In the genomic region with DNA sequence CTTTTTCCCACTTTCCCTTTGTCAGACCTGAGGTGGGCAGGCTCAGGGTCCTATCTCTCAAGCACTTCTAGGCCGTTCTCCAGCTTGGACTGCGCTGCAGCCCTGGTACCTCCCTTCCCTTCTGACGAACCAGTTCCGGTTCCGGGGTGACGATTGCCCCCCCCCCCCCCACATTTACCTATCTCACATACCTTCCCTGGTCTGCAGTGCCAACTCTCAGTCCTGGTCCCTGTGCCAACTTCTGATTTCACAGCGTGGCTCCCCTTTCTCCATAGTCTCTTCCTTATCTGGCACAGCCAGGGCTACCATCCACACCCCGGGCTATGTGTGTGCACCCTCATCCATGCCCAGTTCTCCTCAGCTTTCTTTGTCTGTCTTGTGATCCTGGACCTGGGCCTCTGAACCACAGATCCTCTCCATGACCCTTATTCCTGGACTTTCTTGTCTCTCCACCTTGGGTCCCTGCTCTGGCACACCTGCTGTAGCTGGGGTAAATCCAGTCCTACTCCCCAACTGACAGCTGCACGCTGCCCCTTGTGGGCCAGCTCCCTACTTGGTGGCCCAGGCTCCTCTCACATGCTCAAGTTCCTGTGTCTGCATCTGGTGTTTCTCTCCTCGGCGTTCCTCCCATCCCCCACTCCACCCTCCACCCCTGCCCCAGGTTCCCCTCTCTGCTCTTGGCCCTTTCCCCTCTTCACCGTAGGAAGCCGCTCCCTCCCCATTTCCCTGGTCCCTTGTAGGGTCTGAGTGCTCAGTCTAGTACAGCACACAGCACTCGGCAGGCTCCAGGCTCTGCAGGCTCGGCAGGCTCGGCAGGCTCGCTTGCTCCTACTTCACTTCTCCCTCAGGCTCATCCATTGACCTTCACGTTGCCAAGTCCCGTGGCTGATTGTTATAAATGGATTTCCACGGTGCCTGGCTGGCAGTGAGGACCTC, we compare ENCODE assay signal across 8 mouse cellular contexts. TPM values are rescaled to one million over a fixed set of nuclear protein-coding genes. Genes with fewer than 3 reads are reported as not detected.
DNase-seq lines count a peak whose midpoint lies in the region; ATAC-seq lines count a peak whose summit lies in the region.

No protein-coding gene starts in this region.

- H3K4me2 ChIP-seq in lung, embryonic 16.5 days (ENCODE audit: low read depth, low read length): no peak overlapping the region
- H3K4me2 ChIP-seq in heart, embryonic 16.5 days (ENCODE audit: low read depth, low read length): peak overlapping the region; percentile 27
- peak overlapping the region; percentile 55 for H3K4me2 ChIP-seq in liver, embryonic 11.5 days
- H3K4me2 ChIP-seq in neural tube, embryonic 12.5 days (replicated peaks): peak overlapping the region; percentile 40

- 21% methylated on average over 18 of the region's 20 CpGs for WGBS in lung, embryonic 16.5 days
- 16% methylated on average over 20 of the region's 20 CpGs for WGBS in heart, embryonic 16.5 days
- WGBS in liver, embryonic 11.5 days: 21% methylated on average over 19 of the region's 20 CpGs
- WGBS in neural tube, embryonic 12.5 days: 26% methylated on average over 20 of the region's 20 CpGs

- H3K9me3 ChIP-seq in lung, embryonic 16.5 days (ENCODE audit: control insufficient read depth, low read length): no peaks in the 10 kb centered on the region
- H3K9me3 ChIP-seq in heart, embryonic 16.5 days (replicated peaks; ENCODE audit: control insufficient read depth, low read length): no peaks in the 10 kb centered on the region
- no peaks in the 10 kb centered on the region for H3K9me3 ChIP-seq in liver, embryonic 11.5 days (ENCODE audit: control insufficient read depth, low read length)
- no peaks in the 10 kb centered on the region for H3K9me3 ChIP-seq in neural tube, embryonic 12.5 days

- peaks cover 14% of the 10 kb centered on the region for H3K27me3 ChIP-seq in lung, embryonic 16.5 days (ENCODE audit: control insufficient read depth, insufficient read depth, low read depth, low read length)
- H3K27me3 ChIP-seq in heart, embryonic 16.5 days (ENCODE audit: control insufficient read depth, insufficient read depth, low read length): peaks cover 3% of the 10 kb centered on the region; the same call in 1 of the 2 replicates
- peaks cover 8% of the 10 kb centered on the region for H3K27me3 ChIP-seq in liver, embryonic 11.5 days (replicated peaks; ENCODE audit: control insufficient read depth, insufficient read depth, low read length)
- H3K27me3 ChIP-seq in neural tube, embryonic 12.5 days (replicated peaks): peaks cover 20% of the 10 kb centered on the region

- no peak for DNase-seq in lung, adult 18-20 months
- peak; percentile 58 for DNase-seq in c-Kit-negative CD71-positive TER-119-positive erythroid progenitor cells, embryonic 14.5 days (ENCODE audit: low read depth, low spot score)
- no peak for DNase-seq in liver, embryonic 11.5 days (ENCODE audit: low spot score)
- no peak for DNase-seq in frontal cortex, postnatal 36 days (ENCODE audit: low spot score in 2 of 2)
- DNase-seq in left cerebral cortex, adult 8-10 months (ENCODE audit: low spot score in 2 of 2): no peak

- no peak overlapping the region for H3K27ac ChIP-seq in lung, embryonic 16.5 days (ENCODE audit: low read length)
- H3K27ac ChIP-seq in heart, embryonic 16.5 days (ENCODE audit: low read length): peak overlapping the region; percentile 21; the same call in 1 of the 2 replicates
- H3K27ac ChIP-seq in liver, embryonic 11.5 days (ENCODE audit: low read depth, low read length): peak overlapping the region; percentile 88
- no peak overlapping the region for H3K27ac ChIP-seq in neural tube, embryonic 12.5 days

- H3K4me1 ChIP-seq in lung, embryonic 16.5 days (replicated peaks; ENCODE audit: control insufficient read depth, insufficient read depth, low read length): peaks cover 3% of the 10 kb centered on the region; the same call in 1 of the 2 replicates
- peaks cover 28% of the 10 kb centered on the region for H3K4me1 ChIP-seq in heart, embryonic 16.5 days (ENCODE audit: control insufficient read depth, insufficient read depth, low read length)
- peaks cover 43% of the 10 kb centered on the region for H3K4me1 ChIP-seq in liver, embryonic 11.5 days (replicated peaks; ENCODE audit: control insufficient read depth, insufficient read depth, low read length)
- peaks cover 23% of the 10 kb centered on the region for H3K4me1 ChIP-seq in neural tube, embryonic 12.5 days

- peak; percentile 63 for ATAC-seq in lung, embryonic 16.5 days (ENCODE audit: low read depth)
- ATAC-seq in heart, embryonic 16.5 days (replicated peaks; ENCODE audit: extremely low read depth, insufficient read depth, low FRiP score): peak; percentile 74
- peak; percentile 74 for ATAC-seq in liver, embryonic 11.5 days (replicated peaks; ENCODE audit: low FRiP score)
- no peak for ATAC-seq in neural tube, embryonic 12.5 days (ENCODE audit: low FRiP score, low read depth)

- H3K4me3 ChIP-seq in lung, embryonic 16.5 days (ENCODE audit: low read length): no peak overlapping the region
- H3K4me3 ChIP-seq in heart, embryonic 16.5 days (ENCODE audit: low read length): no peak overlapping the region
- H3K4me3 ChIP-seq in liver, embryonic 11.5 days (ENCODE audit: low read depth, low read length): peak overlapping the region; percentile 11; the same call in 1 of the 2 replicates
- no peak overlapping the region for H3K4me3 ChIP-seq in neural tube, embryonic 12.5 days

- peak overlapping the region; percentile 32; the same call in 1 of the 2 replicates for H3K9ac ChIP-seq in lung, embryonic 16.5 days (ENCODE audit: low read length)
- H3K9ac ChIP-seq in heart, embryonic 16.5 days (ENCODE audit: low read length): peak overlapping the region; percentile 50
- peak overlapping the region; percentile 58 for H3K9ac ChIP-seq in liver, embryonic 11.5 days (ENCODE audit: low read depth, low read length)
- H3K9ac ChIP-seq in neural tube, embryonic 12.5 days: peak overlapping the region; percentile 38; the same call in 1 of the 2 replicates

- H3K36me3 ChIP-seq in lung, embryonic 16.5 days (ENCODE audit: control insufficient read depth, insufficient read depth, low read length): no peaks in the 10 kb centered on the region
- no peaks in the 10 kb centered on the region for H3K36me3 ChIP-seq in heart, embryonic 16.5 days (ENCODE audit: control insufficient read depth, insufficient read depth)
- no peaks in the 10 kb centered on the region for H3K36me3 ChIP-seq in liver, embryonic 11.5 days (ENCODE audit: control insufficient read depth, insufficient read depth, low read length)
- no peaks in the 10 kb centered on the region for H3K36me3 ChIP-seq in neural tube, embryonic 12.5 days

RNA-seq across cellular contexts. Expression of gene Rpl3, which starts 5.5 kb away (rescaled TPM):
- 994 and 1,049 TPM in 2 replicates for polyA plus RNA-seq in lung, embryonic 16.5 days (2015; fragmentation: Nextera tagmentation; extraction: Ambion mirVana)
- polyA plus RNA-seq in heart, embryonic 16.5 days (2015; fragmentation: Nextera tagmentation; extraction: Ambion mirVana): 606 and 610 TPM in 2 replicates
- 1,449 and 1,469 TPM in 2 replicates for polyA plus RNA-seq in liver, embryonic 11.5 days (2014; fragmentation: Nextera tagmentation; extraction: Ambion mirVana)
- 652 and 670 TPM in 2 replicates for polyA plus RNA-seq in neural tube, embryonic 12.5 days (2016; fragmentation: Nextera tagmentation; extraction: Ambion mirVana)
- total RNA-seq in left cerebral cortex, adult 8-10 months (2022): 100 to 1,000 TPM; 506 to 560 (median 527) TPM

RNA-seq across cellular contexts. Expression of gene Syngr1, which starts 6.1 kb away (rescaled TPM):
- polyA plus RNA-seq in lung, embryonic 16.5 days (2015; fragmentation: Nextera tagmentation; extraction: Ambion mirVana): 20.7 and 21.9 TPM in 2 replicates
- 55.4 and 61.2 TPM in 2 replicates for polyA plus RNA-seq in heart, embryonic 16.5 days (2015; fragmentation: Nextera tagmentation; extraction: Ambion mirVana)
- polyA plus RNA-seq in liver, embryonic 11.5 days (2014; fragmentation: Nextera tagmentation; extraction: Ambion mirVana): 32.2 and 38.6 TPM in 2 replicates
- 15.8 and 19.6 TPM in 2 replicates for polyA plus RNA-seq in neural tube, embryonic 12.5 days (2016; fragmentation: Nextera tagmentation; extraction: Ambion mirVana)
- total RNA-seq in left cerebral cortex, adult 8-10 months (2022): 100 to 1,000 TPM; 430 to 460 (median 440) TPM

RNA-seq across cellular contexts. Expression of gene Tab1, which starts 35.7 kb away (rescaled TPM):
- polyA plus RNA-seq in lung, embryonic 16.5 days (2015; fragmentation: Nextera tagmentation; extraction: Ambion mirVana): 31.5 and 33.5 TPM in 2 replicates
- 29.9 and 33.4 TPM in 2 replicates for polyA plus RNA-seq in heart, embryonic 16.5 days (2015; fragmentation: Nextera tagmentation; extraction: Ambion mirVana)
- polyA plus RNA-seq in liver, embryonic 11.5 days (2014; fragmentation: Nextera tagmentation; extraction: Ambion mirVana): 25.9 and 28.7 TPM in 2 replicates
- 41.6 and 42.4 TPM in 2 replicates for polyA plus RNA-seq in neural tube, embryonic 12.5 days (2016; fragmentation: Nextera tagmentation; extraction: Ambion mirVana)
- total RNA-seq in left cerebral cortex, adult 8-10 months (2022): 10 to 100 TPM; 24.4 to 30.0 (median 26.9) TPM

Comparison
In these comparisons a context has a peak if more than half of its experiments do, and no peak if none do; other contexts are left out.
1. H3K27ac ChIP-seq: peak in heart, embryonic 16.5 days (single experiment) and liver, embryonic 11.5 days (single experiment); none in lung, embryonic 16.5 days (single experiment) and neural tube, embryonic 12.5 days (single experiment).
2. Peak in every context shown above with its lines, with median percentiles within 50 percentile points of each other: H3K9ac ChIP-seq.